Mouse (Mus musculus): Measurements from ENCODE around the gene Itpr1.

DNA sequence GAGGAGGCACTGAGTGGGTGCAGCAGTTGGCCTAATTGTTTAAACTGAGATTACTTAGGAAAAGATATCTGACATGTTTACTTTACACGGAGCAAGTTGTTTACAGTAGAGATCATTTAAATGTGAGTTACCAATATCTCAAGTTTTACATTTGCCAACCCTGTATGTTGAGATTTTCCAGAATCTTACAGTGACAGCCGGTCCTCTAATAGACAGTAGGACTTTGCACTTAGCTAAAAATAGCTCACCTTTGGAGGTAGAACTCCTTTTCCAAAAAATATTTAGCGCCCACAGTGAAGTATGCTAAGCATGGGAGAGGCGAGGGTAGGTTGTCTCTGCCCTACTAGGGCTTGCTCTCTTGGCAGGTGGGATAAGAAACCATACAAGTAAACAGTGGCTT, 69.2 kb downstream of the Itpr1 start:
- TF ChIP-seq POLR2A (IDR thresholded peaks at IDR 0.05; ENCODE audit: low read depth, low read length) (no peak), CTCF (conservative IDR thresholded peaks at IDR 0.05; ENCODE audit: insufficient read depth, insufficient read length, low read depth, low read length) (no peak)
